Comparison of ENCODE assay signal across 15 mouse cellular contexts in genomic region chr6:126601843-126602326, GRCm38 (mm10). TPM values are rescaled to one million over a fixed set of nuclear protein-coding genes. Genes with fewer than 3 reads are reported as not detected.
DNase-seq lines count a peak whose midpoint lies in the region; ATAC-seq lines count a peak whose summit lies in the region.
"Had no signal": no experiment of that assay in that cellular context is flagged by ENCODE, and none has a peak within 500 bp of the region (broad histone marks: within the 10 kb centered on the region; RNA-seq: fewer than 3 reads in every experiment).

No protein-coding gene starts in this region.

- no peak overlapping the region for H3K4me2 ChIP-seq in embryonic facial prominence, embryonic 13.5 days
- H3K4me2 ChIP-seq in midbrain, embryonic 14.5 days (ENCODE audit: low read length) = no peak overlapping the region
- H3K4me2 ChIP-seq: embryonic facial prominence, embryonic 12.5 days; heart, embryonic 15.5 days; kidney, embryonic 15.5 days; liver, embryonic 15.5 days had no signal

- H3K4me3 ChIP-seq in embryonic facial prominence, embryonic 13.5 days = no peak overlapping the region
- H3K4me3 ChIP-seq in embryonic facial prominence, embryonic 10.5 days = no peak overlapping the region
- H3K4me3 ChIP-seq in midbrain, embryonic 14.5 days (replicated peaks; ENCODE audit: low read depth, low read length) = no peak overlapping the region
- H3K4me3 ChIP-seq: embryonic facial prominence, embryonic 12.5 days; heart, embryonic 15.5 days; kidney, embryonic 15.5 days; liver, embryonic 15.5 days had no signal

- peaks cover 5% of the 10 kb centered on the region for H3K4me1 ChIP-seq in embryonic facial prominence, embryonic 13.5 days
- no peaks in the 10 kb centered on the region for H3K4me1 ChIP-seq in embryonic facial prominence, embryonic 10.5 days
- H3K4me1 ChIP-seq in midbrain, embryonic 14.5 days (ENCODE audit: control insufficient read depth, insufficient read depth, low read length) = no peaks in the 10 kb centered on the region
- H3K4me1 ChIP-seq: embryonic facial prominence, embryonic 12.5 days; heart, embryonic 15.5 days; kidney, embryonic 15.5 days; liver, embryonic 15.5 days had no signal

- no peaks in the 10 kb centered on the region for H3K27me3 ChIP-seq in embryonic facial prominence, embryonic 13.5 days
- H3K27me3 ChIP-seq in embryonic facial prominence, embryonic 10.5 days (replicated peaks; ENCODE audit: low read depth, poor library complexity, severe bottlenecking) = no peaks in the 10 kb centered on the region
- H3K27me3 ChIP-seq in midbrain, embryonic 14.5 days (ENCODE audit: control insufficient read depth, insufficient read depth, low read length) = no peaks in the 10 kb centered on the region
- H3K27me3 ChIP-seq: heart, embryonic 15.5 days; kidney, embryonic 15.5 days; liver, embryonic 15.5 days had no signal

- no peaks in the 10 kb centered on the region for H3K9me3 ChIP-seq in embryonic facial prominence, embryonic 13.5 days
- H3K9me3 ChIP-seq in embryonic facial prominence, embryonic 10.5 days = no peaks in the 10 kb centered on the region
- H3K9me3 ChIP-seq in midbrain, embryonic 14.5 days (ENCODE audit: control insufficient read depth, low read length) = no peaks in the 10 kb centered on the region
- H3K9me3 ChIP-seq: embryonic facial prominence, embryonic 12.5 days; heart, embryonic 15.5 days; kidney, embryonic 15.5 days; liver, embryonic 15.5 days had no signal

- WGBS in embryonic facial prominence, embryonic 13.5 days = 60% methylated on average over 13 of the region's 13 CpGs
- 88% methylated on average over 13 of the region's 13 CpGs for WGBS in embryonic facial prominence, embryonic 10.5 days
- 71% methylated on average over 13 of the region's 13 CpGs for WGBS in midbrain, embryonic 14.5 days

- ATAC-seq in embryonic facial prominence, embryonic 13.5 days (ENCODE audit: insufficient number of reproducible peaks, insufficient read depth, low FRiP score, low TSS enrichment, low read depth) = no peak
- ATAC-seq in midbrain, embryonic 14.5 days (ENCODE audit: low FRiP score, low TSS enrichment) = peak; percentile 46; the same call in 1 of the 2 replicates
- ATAC-seq in monocyte, adult 5-6 weeks (replicated peaks; ENCODE audit: insufficient number of reproducible peaks, low FRiP score, low TSS enrichment, poor library complexity, severe bottlenecking) = no peak
- ATAC-seq: inflammation-experienced regulatory T-cells, adult 6 months had no signal

- no peak for DNase-seq in embryonic facial prominence, embryonic 10.5 days (ENCODE audit: low spot score)
- peak; percentile 36 to 62 for DNase-seq in layer of hippocampus, postnatal 14 days (ENCODE audit: low spot score in 2 of 2)
- no peak for DNase-seq in layer of hippocampus, postnatal 36 days
- peak; percentile 76 for DNase-seq in cerebellum, adult 9-10 months
- peak; percentile 61 for DNase-seq in midbrain, embryonic 14.5 days
- no peak for DNase-seq in kidney, adult 18-20 months
- DNase-seq: adrenal gland, postnatal 10 days; right cerebral cortex, postnatal 25 days had no signal

- H3K27ac ChIP-seq in embryonic facial prominence, embryonic 13.5 days = 0 out of 2 replicates have a peak overlapping the region, but pooled peaks have one; percentile 33
- H3K27ac ChIP-seq in embryonic facial prominence, embryonic 10.5 days (replicated peaks) = no peak overlapping the region
- 0 out of 2 replicates have a peak overlapping the region, but pooled peaks have one; percentile 16 for H3K27ac ChIP-seq in midbrain, embryonic 14.5 days (replicated peaks; ENCODE audit: low read depth, low read length)
- H3K27ac ChIP-seq: embryonic facial prominence, embryonic 12.5 days; heart, embryonic 15.5 days; kidney, embryonic 15.5 days; liver, embryonic 15.5 days had no signal

- H3K9ac ChIP-seq in embryonic facial prominence, embryonic 13.5 days = no peak overlapping the region
- no peak overlapping the region for H3K9ac ChIP-seq in midbrain, embryonic 14.5 days (replicated peaks; ENCODE audit: low read length)
- H3K9ac ChIP-seq: embryonic facial prominence, embryonic 12.5 days; heart, embryonic 15.5 days; kidney, embryonic 15.5 days; liver, embryonic 15.5 days had no signal

- H3K36me3 ChIP-seq in embryonic facial prominence, embryonic 13.5 days = no peaks in the 10 kb centered on the region
- no peaks in the 10 kb centered on the region for H3K36me3 ChIP-seq in embryonic facial prominence, embryonic 10.5 days (replicated peaks)
- no peaks in the 10 kb centered on the region for H3K36me3 ChIP-seq in midbrain, embryonic 14.5 days (ENCODE audit: control insufficient read depth, insufficient read depth, low read length)
- H3K36me3 ChIP-seq: embryonic facial prominence, embryonic 12.5 days; heart, embryonic 15.5 days; kidney, embryonic 15.5 days; liver, embryonic 15.5 days had no signal

RNA-seq across cellular contexts. Expression of gene Kcna1, which starts 44.3 kb away (rescaled TPM):
- polyA plus RNA-seq in embryonic facial prominence, embryonic 13.5 days (2015; fragmentation: Nextera tagmentation; extraction: Ambion mirVana) = 4.3 TPM in 2 replicates
- 0.47 and 0.82 TPM in 2 replicates for polyA plus RNA-seq in embryonic facial prominence, embryonic 10.5 days (2016; fragmentation: Nextera tagmentation; extraction: Ambion mirVana)
- 10 to 100 TPM; 82.0 to 90.5 TPM for total RNA-seq in layer of hippocampus, postnatal 14 days (2021)
- 100 to 1,000 TPM; 110 to 114 TPM for total RNA-seq in layer of hippocampus, postnatal 36 days (2021)
- polyA plus RNA-seq in midbrain, embryonic 14.5 days (2014; fragmentation: Nextera tagmentation; extraction: Ambion mirVana) = 0.95 and 1.8 TPM in 2 replicates
- not detected in 3 replicates for total RNA-seq in monocyte, adult 5-6 weeks (2017)
- polyA plus RNA-seq: inflammation-experienced regulatory T-cells, adult 6 months; liver, embryonic 15.5 days had no signal

Comparison
In these comparisons a context has a peak if more than half of its experiments do, and no peak if none do; other contexts are left out.
1. DNase-seq: peak in layer of hippocampus, postnatal 14 days (2 of 2), cerebellum, adult 9-10 months (single experiment) and midbrain, embryonic 14.5 days (single experiment); none in embryonic facial prominence, embryonic 10.5 days (single experiment), layer of hippocampus, postnatal 36 days (0 of 2) and kidney, adult 18-20 months (single experiment).
2. RNA of gene Kcna1, which starts 44.3 kb away (total RNA-seq): 110 to 114 TPM in layer of hippocampus, postnatal 36 days and 82.0 to 90.5 TPM in layer of hippocampus, postnatal 14 days; not detected in monocyte, adult 5-6 weeks; every median in the first group is over 10 times any median in the second.